In genomic region chrX:13458766-13459165, GRCm38 (mm10) we compare ENCODE assay signal across 14 mouse cellular contexts. TPM values are rescaled to one million over a fixed set of nuclear protein-coding genes. Genes with fewer than 3 reads are reported as not detected.
"Had no signal": no experiment of that assay in that cellular context is flagged by ENCODE, and none has a peak within 500 bp of the region (broad histone marks: within the 10 kb centered on the region; RNA-seq: fewer than 3 reads in every experiment).

No protein-coding gene starts in this region.

- H3K4me1 ChIP-seq: limb, embryonic 15.5 days; lung, embryonic 15.5 days; midbrain, embryonic 12.5 days had no signal

- ATAC-seq: intestine, postnatal 0 days; liver, embryonic 12.5 days; midbrain, embryonic 16.5 days had no signal

- H3K27me3 ChIP-seq: liver, embryonic 12.5 days; lung, embryonic 15.5 days had no signal

- DNase-seq: kidney, adult 8-10 months; kidney, postnatal 25 days; right cerebral cortex, postnatal 25 days; spleen, adult 18-20 months had no signal

- H3K27ac ChIP-seq: left cerebral cortex, adult 2 months; limb, embryonic 15.5 days; liver, embryonic 12.5 days; lung, embryonic 15.5 days; midbrain, embryonic 12.5 days had no signal

- H3K36me3 ChIP-seq: limb, embryonic 15.5 days; liver, embryonic 12.5 days; lung, embryonic 15.5 days; midbrain, embryonic 12.5 days had no signal

- H3K9me3 ChIP-seq: limb, embryonic 15.5 days; liver, embryonic 12.5 days; lung, embryonic 15.5 days; midbrain, embryonic 12.5 days had no signal

- H3K4me3 ChIP-seq: left cerebral cortex, adult 2 months; limb, embryonic 15.5 days; liver, embryonic 12.5 days; lung, embryonic 15.5 days; midbrain, embryonic 12.5 days had no signal

RNA-seq across cellular contexts. Expression of gene Nyx, which starts 7.1 kb away (rescaled TPM):
- total RNA-seq: megakaryocyte-erythroid progenitor cell, adult 5-6 weeks had no signal
- polyA plus RNA-seq: limb, embryonic 11.5 days; liver, embryonic 12.5 days; stomach, embryonic 14.5 days had no signal
